In the genomic region with DNA sequence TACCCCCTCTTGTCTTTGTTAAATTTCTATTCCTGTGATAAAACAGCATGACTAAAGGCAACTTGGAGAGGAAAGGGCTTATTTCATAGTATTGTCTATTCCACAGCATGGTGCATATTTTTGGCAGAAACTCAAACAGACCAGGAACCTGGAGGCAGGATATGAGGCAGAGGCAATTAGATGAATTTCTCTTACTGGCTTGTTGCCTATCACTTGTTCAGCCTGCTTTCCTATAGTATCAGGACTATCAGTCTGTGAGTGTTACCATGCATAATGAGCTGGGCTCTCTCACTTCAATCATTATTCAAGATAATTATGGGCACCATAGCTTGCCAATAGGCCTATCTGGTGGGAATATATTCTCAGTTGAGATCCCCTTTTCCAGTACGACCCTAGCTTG, we compare ENCODE assay signal across 33 mouse cellular contexts.
"Had no signal": no experiment of that assay in that cellular context is flagged by ENCODE, and none has a peak within 500 bp of the region (broad histone marks: within the 10 kb centered on the region; RNA-seq: fewer than 3 reads in every experiment).

No protein-coding gene starts in this region.

- H3K4me1 ChIP-seq: heart, embryonic 12.5 days; heart, embryonic 13.5 days; heart, embryonic 15.5 days; hindbrain, embryonic 10.5 days; hindbrain, embryonic 12.5 days; hindbrain, embryonic 13.5 days; hindbrain, embryonic 15.5 days; intestine, embryonic 15.5 days; kidney, embryonic 15.5 days had no signal

- H3K9ac ChIP-seq: heart, embryonic 12.5 days; heart, embryonic 13.5 days; heart, embryonic 15.5 days; hindbrain, embryonic 12.5 days; hindbrain, embryonic 13.5 days; hindbrain, embryonic 14.5 days; hindbrain, embryonic 15.5 days; intestine, embryonic 15.5 days; kidney, embryonic 15.5 days had no signal

- H3K4me3 ChIP-seq: heart, embryonic 12.5 days; heart, embryonic 13.5 days; heart, embryonic 15.5 days; hindbrain, embryonic 10.5 days; hindbrain, embryonic 12.5 days; hindbrain, embryonic 13.5 days; hindbrain, embryonic 15.5 days; intestine, embryonic 15.5 days; kidney, embryonic 15.5 days; layer of hippocampus, adult 2 months; left cerebral cortex, adult 2 months had no signal

- H3K27ac ChIP-seq: heart, embryonic 13.5 days; heart, embryonic 15.5 days; hindbrain, embryonic 10.5 days; hindbrain, embryonic 12.5 days; hindbrain, embryonic 13.5 days; hindbrain, embryonic 14.5 days; hindbrain, embryonic 15.5 days; hindbrain, postnatal 0 days; intestine, embryonic 15.5 days; kidney, embryonic 15.5 days; kidney, postnatal 0 days; layer of hippocampus, adult 2 months; left cerebral cortex, adult 2 months had no signal

- H3K9me3 ChIP-seq: heart, embryonic 12.5 days; heart, embryonic 13.5 days; heart, embryonic 15.5 days; hindbrain, embryonic 10.5 days; hindbrain, embryonic 12.5 days; hindbrain, embryonic 13.5 days; hindbrain, embryonic 15.5 days; intestine, embryonic 15.5 days; kidney, embryonic 15.5 days had no signal

- H3K27me3 ChIP-seq: heart, embryonic 12.5 days; heart, embryonic 13.5 days; heart, embryonic 15.5 days; hindbrain, embryonic 12.5 days; hindbrain, embryonic 13.5 days; hindbrain, embryonic 15.5 days; intestine, embryonic 15.5 days; kidney, embryonic 15.5 days had no signal

- H3K4me2 ChIP-seq: heart, embryonic 12.5 days; heart, embryonic 13.5 days; heart, embryonic 15.5 days; hindbrain, embryonic 12.5 days; hindbrain, embryonic 13.5 days; hindbrain, embryonic 14.5 days; hindbrain, embryonic 15.5 days; intestine, embryonic 15.5 days; kidney, embryonic 15.5 days had no signal

- ATAC-seq: hindbrain, embryonic 16.5 days; hindbrain, postnatal 0 days; inflammation-experienced regulatory T-cells, adult 6 months; intestine, embryonic 15.5 days; intestine, embryonic 16.5 days; intestine, postnatal 0 days had no signal

- DNase-seq: heart, postnatal 10 days; heart, postnatal 14 days; heart, postnatal 36 days; heart, postnatal 4 days; kidney, adult 11 months; kidney, adult 2 months; kidney, adult 8-10 months; kidney, adult 9 months; kidney, postnatal 10 days; kidney, postnatal 14 days; kidney, postnatal 25 days; kidney, postnatal 36 days; kidney, postnatal 4 days; layer of hippocampus, adult 9-11 months; layer of hippocampus, postnatal 36 days had no signal

- H3K36me3 ChIP-seq: heart, embryonic 12.5 days; heart, embryonic 13.5 days; heart, embryonic 15.5 days; hindbrain, embryonic 10.5 days; hindbrain, embryonic 12.5 days; hindbrain, embryonic 13.5 days; hindbrain, embryonic 15.5 days; intestine, embryonic 15.5 days; kidney, embryonic 15.5 days had no signal
